Mouse (Mus musculus): ENCODE results near the gene Slc6a1. TPM values are rescaled to one million over a fixed set of nuclear protein-coding genes. Genes with fewer than 3 reads are reported as not detected.

Slc6a1 gene
- polyA plus RNA-seq (2012; ENCODE audit: insufficient read depth, insufficient read length, missing spikeins), result not detected in 2 replicates

DNA sequence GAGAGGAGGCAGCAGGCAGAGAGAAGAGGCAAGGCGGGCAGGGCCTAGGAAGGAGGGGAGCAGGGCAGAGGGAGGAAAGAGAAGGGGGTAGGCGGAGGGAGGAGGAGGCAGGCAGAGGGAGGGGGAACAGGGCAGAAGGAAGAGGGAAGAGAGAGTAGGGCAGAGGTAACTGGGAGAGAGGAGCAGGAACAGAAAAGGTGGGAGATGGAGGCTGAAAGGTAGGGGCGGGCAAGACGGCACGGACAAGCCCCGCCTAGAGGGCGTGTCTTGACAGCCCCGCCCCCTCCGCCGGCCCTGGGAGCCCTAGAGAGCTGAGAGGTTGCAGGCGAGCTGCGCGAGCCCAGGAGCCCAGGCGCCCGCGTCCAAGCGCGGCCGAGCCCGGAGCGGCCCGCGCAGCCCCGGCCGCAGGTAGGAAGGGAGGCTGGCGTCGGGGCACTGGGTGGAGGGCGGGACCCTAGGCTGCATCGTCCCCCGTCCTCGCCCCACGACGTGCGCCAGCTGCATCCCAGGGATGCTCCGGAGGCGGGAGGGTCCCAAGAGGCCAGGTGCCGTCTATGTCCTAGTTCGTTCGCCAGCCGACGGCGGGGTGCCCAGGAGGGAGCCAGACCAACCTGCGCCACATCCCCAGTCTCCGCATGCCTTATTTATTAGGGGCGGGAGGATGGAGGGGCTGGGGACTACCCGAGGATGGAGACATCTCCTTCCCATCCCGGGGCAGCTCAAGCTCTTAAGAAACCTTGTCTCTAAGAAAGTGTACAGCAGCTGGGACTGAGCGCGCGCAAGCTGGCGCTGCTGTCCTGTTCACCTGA is at the start of gene Slc6a1:
Gene Slc6a1, plus strand, starts transcription at position 167 of the 809 bp plus-strand sequence.
- H3K4me3 ChIP-seq (ENCODE audit: insufficient read depth, low read depth, low read length), result no peak within 1 kb of the TSS
- no peaks in the 10 kb centered on the region for H3K4me1 ChIP-seq (ENCODE audit: control insufficient read depth, insufficient read depth, insufficient read length, low read length)
- H3K27ac ChIP-seq (replicated peaks; ENCODE audit: low read depth, low read length), result no peak within 1 kb of the TSS

DNA sequence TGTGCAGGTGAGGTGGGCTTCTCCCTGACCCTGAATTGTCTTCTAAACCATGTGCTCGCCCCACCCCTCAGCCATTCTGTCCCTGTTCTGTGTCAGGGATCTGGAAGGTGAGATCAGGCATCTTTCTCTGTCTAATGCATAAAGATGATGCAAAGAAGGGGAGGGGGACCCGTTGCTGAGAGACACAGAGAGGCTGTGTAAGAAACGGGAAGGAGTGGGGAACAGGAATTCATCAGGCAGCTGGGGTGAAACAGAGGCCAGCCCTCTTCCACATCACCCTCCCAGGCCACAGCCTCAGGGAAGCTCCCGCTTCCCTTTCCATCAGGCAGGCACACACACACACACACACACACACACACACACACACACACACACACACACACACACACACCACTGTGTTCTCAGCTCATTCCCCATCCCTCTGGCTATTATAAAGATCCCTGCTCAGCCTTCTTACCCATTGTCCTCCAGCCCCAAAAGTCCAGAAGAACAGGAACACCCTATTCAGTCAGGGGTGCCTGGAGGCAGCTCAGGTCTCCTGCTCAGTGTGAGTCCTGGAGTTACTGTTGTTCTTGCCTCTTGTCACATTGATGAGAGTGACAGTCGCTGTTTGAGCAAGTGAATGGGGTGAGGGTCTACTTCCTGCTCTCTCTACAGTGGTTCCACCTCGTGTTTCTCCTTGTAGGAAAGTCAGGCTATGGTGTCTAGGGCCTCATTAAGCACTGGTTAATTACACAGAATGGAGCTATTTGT is 43.4 kb upstream of the Slc6a1 start:
- Histone ChIP-seq H3K27ac (replicated peaks; ENCODE audit: low read depth, low read length) (no peak overlapping the region), H3K4me1 (ENCODE audit: control insufficient read depth, insufficient read depth, insufficient read length, low read length) (no peaks in the 10 kb centered on the region), H3K4me3 (ENCODE audit: insufficient read depth, low read depth, low read length) (no peak overlapping the region)

GRCm38 (mm10) chr6:114245665-114246064 is 36.8 kb upstream of the Slc6a1 start:
- Histone ChIP-seq H3K27ac (replicated peaks; ENCODE audit: low read depth, low read length) (no peak overlapping the region), H3K4me3 (ENCODE audit: insufficient read depth, low read depth, low read length) (no peak overlapping the region), H3K4me1 (ENCODE audit: control insufficient read depth, insufficient read depth, insufficient read length, low read length) (no peaks in the 10 kb centered on the region)

DNA sequence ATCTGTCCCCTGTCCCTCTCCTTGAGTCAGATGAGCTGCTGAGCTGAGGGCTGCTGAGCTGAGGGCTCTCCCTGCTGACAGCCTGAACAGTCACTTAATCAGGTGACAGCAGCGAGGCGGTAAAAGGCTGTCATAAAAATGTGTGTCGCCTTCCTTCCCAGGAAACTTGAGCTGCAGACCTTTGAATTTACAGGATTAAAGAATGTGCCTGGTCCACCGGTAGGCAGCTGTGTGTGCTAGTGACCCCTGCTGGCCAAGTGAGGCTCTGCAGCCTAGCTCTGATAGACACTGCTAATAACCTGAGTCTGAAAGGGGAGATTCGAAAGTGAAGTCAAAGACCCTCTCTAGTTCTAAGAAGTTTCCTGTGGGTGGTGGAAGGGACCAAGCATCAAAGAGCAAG is 32.1 kb upstream of the Slc6a1 start:
- no peak overlapping the region for H3K27ac ChIP-seq (replicated peaks; ENCODE audit: low read depth, low read length)

DNA sequence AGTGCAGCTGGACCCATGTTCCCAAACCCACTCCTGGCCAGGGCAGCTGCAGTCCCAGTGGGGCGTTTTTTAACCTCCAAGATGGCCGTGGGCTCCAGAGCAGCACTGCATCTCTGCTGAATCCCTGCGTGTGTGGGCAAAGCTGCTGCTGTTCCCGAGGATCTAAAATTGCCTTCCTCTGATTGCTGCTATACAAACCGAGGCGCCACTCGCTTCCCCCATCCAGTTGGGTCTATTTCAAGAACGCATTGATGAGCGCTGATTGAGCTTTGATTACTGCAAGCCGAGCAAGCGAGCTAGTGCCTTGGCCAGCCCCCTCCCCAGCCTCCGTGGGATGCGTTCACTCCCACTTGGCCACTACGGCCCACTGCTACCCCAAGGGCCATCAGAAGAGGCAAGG is 27.5 kb upstream of the Slc6a1 start:
- no peak overlapping the region for H3K4me3 ChIP-seq (ENCODE audit: insufficient read depth, low read depth, low read length)
- no peaks in the 10 kb centered on the region for H3K4me1 ChIP-seq (ENCODE audit: control insufficient read depth, insufficient read depth, insufficient read length, low read length)
- no peak overlapping the region for H3K27ac ChIP-seq (replicated peaks; ENCODE audit: low read depth, low read length)

More for the DNA sequence above, 32.1 kb upstream of the Slc6a1 start:
- Histone ChIP-seq H3K4me1 (ENCODE audit: control insufficient read depth, insufficient read depth, insufficient read length, low read length) (no peaks in the 10 kb centered on the region), H3K4me3 (ENCODE audit: insufficient read depth, low read depth, low read length) (no peak overlapping the region)

DNA sequence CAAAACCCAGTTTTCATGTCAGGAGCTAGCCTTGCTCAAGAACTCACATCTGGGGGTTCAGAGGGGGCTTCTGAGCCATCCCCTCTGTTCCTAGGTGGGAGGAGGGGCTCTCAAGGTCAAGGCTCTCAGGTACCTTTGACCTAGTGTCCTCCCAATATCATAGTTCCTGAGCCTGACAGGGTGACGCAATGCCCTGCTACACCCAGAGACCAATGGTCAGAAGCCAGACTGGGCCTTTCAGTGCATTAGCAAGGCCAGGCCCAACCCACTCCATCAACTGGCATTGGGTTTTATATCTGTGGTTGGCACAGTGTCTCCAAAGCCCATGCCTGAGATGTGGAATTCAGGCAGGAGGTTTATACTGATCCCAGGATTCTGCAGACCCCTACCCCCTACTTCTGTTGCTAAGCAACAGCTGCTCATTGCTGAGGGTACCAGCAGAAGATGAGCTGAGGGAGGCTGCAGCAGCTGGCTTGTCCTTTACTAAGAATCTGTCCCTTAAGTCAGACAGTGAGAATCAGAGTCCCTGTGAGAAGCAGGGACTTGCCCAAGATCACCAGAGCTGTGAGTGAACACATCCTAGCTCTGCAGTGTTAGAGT is 24.6 kb upstream of the Slc6a1 start:
- Histone ChIP-seq H3K4me3 (ENCODE audit: insufficient read depth, low read depth, low read length) (no peak overlapping the region), H3K27ac (replicated peaks; ENCODE audit: low read depth, low read length) (no peak overlapping the region)

DNA sequence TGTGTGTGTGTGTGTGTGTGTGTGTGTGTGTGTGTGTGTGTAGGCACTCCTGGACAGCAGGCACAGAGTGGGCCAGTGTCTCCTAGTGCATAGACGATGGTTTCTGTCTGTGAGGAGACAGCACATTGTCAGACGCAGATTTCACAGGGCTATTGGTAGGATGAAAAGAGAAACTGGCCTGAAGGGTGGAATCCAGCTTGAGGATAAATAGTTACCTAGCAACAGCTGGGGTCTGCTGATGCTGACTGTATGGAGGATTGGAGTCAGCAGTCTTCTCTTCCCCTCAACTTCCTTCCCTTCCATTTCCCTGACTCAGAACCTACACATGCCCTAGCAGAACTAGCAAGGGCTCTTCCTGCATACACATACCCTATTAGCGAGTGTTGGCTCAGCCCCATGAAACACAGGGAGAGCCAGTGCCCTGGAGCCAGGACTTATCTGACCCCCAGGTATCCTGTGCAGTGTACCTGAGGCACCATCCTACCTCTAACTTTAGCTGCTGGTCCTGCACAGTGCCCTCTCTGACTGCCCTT is 23.7 kb upstream of the Slc6a1 start:
- Histone ChIP-seq H3K4me3 (ENCODE audit: insufficient read depth, low read depth, low read length) (no peak overlapping the region), H3K4me1 (ENCODE audit: control insufficient read depth, insufficient read depth, insufficient read length, low read length) (no peaks in the 10 kb centered on the region)

More for the DNA sequence above, 24.6 kb upstream of the Slc6a1 start:
- no peaks in the 10 kb centered on the region for H3K4me1 ChIP-seq (ENCODE audit: control insufficient read depth, insufficient read depth, insufficient read length, low read length)

GRCm38 (mm10) chr6:114261609-114262008 is 20.8 kb upstream of the Slc6a1 start:
- no peaks in the 10 kb centered on the region for H3K4me1 ChIP-seq (ENCODE audit: control insufficient read depth, insufficient read depth, insufficient read length, low read length)
- no peak overlapping the region for H3K4me3 ChIP-seq (ENCODE audit: insufficient read depth, low read depth, low read length)
- H3K27ac ChIP-seq (replicated peaks; ENCODE audit: low read depth, low read length), result no peak overlapping the region

More for the DNA sequence above, 23.7 kb upstream of the Slc6a1 start:
- H3K27ac ChIP-seq (replicated peaks; ENCODE audit: low read depth, low read length), result peak overlapping the region; percentile 51

DNA sequence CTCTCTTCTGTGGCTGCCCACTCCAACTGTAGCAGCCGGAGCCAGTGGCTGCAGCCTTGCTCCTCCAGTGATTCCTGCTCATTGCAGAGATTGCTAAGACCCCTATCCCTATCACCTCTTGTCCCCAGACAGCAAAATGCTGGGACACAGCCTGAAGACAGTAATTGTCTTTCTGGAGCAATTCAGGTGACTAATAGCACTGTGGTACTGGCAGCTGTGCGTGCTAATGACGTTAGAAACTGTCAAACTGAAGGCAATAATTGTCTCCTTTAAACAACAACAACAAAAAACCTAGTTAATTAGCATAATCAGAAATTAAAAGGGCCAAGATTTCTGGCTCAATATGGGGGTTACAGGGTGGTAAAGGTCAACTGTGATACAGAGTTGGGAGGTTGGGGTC is 18.4 kb upstream of the Slc6a1 start:
- Histone ChIP-seq H3K27ac (replicated peaks; ENCODE audit: low read depth, low read length) (no peak overlapping the region), H3K4me1 (ENCODE audit: control insufficient read depth, insufficient read depth, insufficient read length, low read length) (no peaks in the 10 kb centered on the region), H3K4me3 (ENCODE audit: insufficient read depth, low read depth, low read length) (no peak overlapping the region)

- no peak overlapping the region for H3K4me3 ChIP-seq (ENCODE audit: insufficient read depth, low read depth, low read length)
- no peak overlapping the region for H3K27ac ChIP-seq (replicated peaks; ENCODE audit: low read depth, low read length)
- H3K4me1 ChIP-seq (ENCODE audit: control insufficient read depth, insufficient read depth, insufficient read length, low read length), result no peaks in the 10 kb centered on the region
Observed at GRCm38 (mm10) chr6:114264426-114264825, 18.0 kb upstream of the Slc6a1 start.

- Histone ChIP-seq H3K27ac (replicated peaks; ENCODE audit: low read depth, low read length) (no peak overlapping the region), H3K4me1 (ENCODE audit: control insufficient read depth, insufficient read depth, insufficient read length, low read length) (no peaks in the 10 kb centered on the region), H3K4me3 (ENCODE audit: insufficient read depth, low read depth, low read length) (no peak overlapping the region)
Observed at GRCm38 (mm10) chr6:114266273-114266672, 16.2 kb upstream of the Slc6a1 start.

DNA sequence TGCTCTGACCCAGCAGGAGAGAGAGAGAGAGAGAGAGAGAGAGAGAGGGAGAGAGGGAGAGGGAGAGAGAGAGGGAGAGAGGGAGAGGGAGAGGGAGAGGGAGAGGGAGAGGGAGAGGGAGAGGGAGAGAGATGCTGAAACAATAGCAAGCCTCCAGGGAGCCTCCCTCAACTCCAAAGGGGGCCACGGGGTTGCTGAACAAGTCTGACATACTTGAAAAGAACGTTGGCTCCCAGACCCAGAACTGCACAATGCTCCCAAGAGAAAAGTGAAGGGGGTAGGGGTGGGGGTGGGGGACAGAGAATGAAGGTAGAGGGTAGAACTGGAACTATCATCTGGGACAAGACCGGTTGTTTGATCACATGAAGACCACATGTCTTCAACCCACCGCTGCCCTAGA is 14.5 kb upstream of the Slc6a1 start:
- no peaks in the 10 kb centered on the region for H3K4me1 ChIP-seq (ENCODE audit: control insufficient read depth, insufficient read depth, insufficient read length, low read length)

GRCm38 (mm10) chr6:114269589-114269988 is 12.8 kb upstream of the Slc6a1 start:
- Histone ChIP-seq H3K4me3 (ENCODE audit: insufficient read depth, low read depth, low read length) (no peak overlapping the region), H3K27ac (replicated peaks; ENCODE audit: low read depth, low read length) (no peak overlapping the region), H3K4me1 (ENCODE audit: control insufficient read depth, insufficient read depth, insufficient read length, low read length) (no peaks in the 10 kb centered on the region)

More for the DNA sequence above, 14.5 kb upstream of the Slc6a1 start:
- Histone ChIP-seq H3K4me3 (ENCODE audit: insufficient read depth, low read depth, low read length) (no peak overlapping the region), H3K27ac (replicated peaks; ENCODE audit: low read depth, low read length) (no peak overlapping the region)

GRCm38 (mm10) chr6:114270799-114271198 is 11.6 kb upstream of the Slc6a1 start:
- H3K4me3 ChIP-seq (ENCODE audit: insufficient read depth, low read depth, low read length), result no peak overlapping the region
- no peaks in the 10 kb centered on the region for H3K4me1 ChIP-seq (ENCODE audit: control insufficient read depth, insufficient read depth, insufficient read length, low read length)
- H3K27ac ChIP-seq (replicated peaks; ENCODE audit: low read depth, low read length), result no peak overlapping the region

- Histone ChIP-seq H3K4me1 (ENCODE audit: control insufficient read depth, insufficient read depth, insufficient read length, low read length) (no peaks in the 10 kb centered on the region), H3K4me3 (ENCODE audit: insufficient read depth, low read depth, low read length) (no peak overlapping the region), H3K27ac (replicated peaks; ENCODE audit: low read depth, low read length) (no peak overlapping the region)
Observed at GRCm38 (mm10) chr6:114272279-114272678, 10.2 kb upstream of the Slc6a1 start.
